Mouse (Mus musculus) hindbrain, embryonic 14.5 days (tissue): ENCODE data around the gene Hmcn1. TPM values are rescaled to one million over a fixed set of nuclear protein-coding genes. Genes with fewer than 3 reads are reported as not detected.
A peak's percentile ranks its signal among the peaks of the same experiment; 100 is the strongest.

Source experiments
- ATAC-seq: fragments of 200-750 bp; cut with Nextera tagmentation; 2 replicates; pipeline ENCODE4 v1.8.0; 2017; ENCODE audit warnings: moderate number of reproducible peaks, mild to moderate bottlenecking, moderate TSS enrichment, moderate library complexity; ENCODE audit not compliant: low FRiP score
- DNase-seq: peaks from one replicate; pipeline ENCODE4 v3.0.0-alpha.2; 2015; ENCODE audit warnings: low spot score
- H3K27ac ChIP-seq: fragments of 300-500 bp; sonication (generic); 2 replicates; pipeline ENCODE4 v1.5.1; 2014; ENCODE audit warnings: mild to moderate bottlenecking, moderate library complexity
- H3K27me3 ChIP-seq: fragments of 300-500 bp; sonication (generic); 2 replicates; pipeline ENCODE4 v1.6.1; 2014; ENCODE audit warnings: mild to moderate bottlenecking, low read length, mixed read lengths; ENCODE audit not compliant: control insufficient read depth, insufficient read depth
- H3K36me3 ChIP-seq: fragments of 300-500 bp; sonication (generic); replicated peaks from 2 replicates; pipeline ENCODE4 v1.6.1; 2014; ENCODE audit not compliant: control insufficient read depth, insufficient read depth
- H3K4me1 ChIP-seq: fragments of 300-500 bp; sonication (generic); replicated peaks from 2 replicates; pipeline ENCODE4 v1.6.1; 2014; ENCODE audit warnings: antibody characterized with exemption, low read length, mixed read lengths; ENCODE audit not compliant: control insufficient read depth, insufficient read depth
- H3K4me2 ChIP-seq: fragments of 300-500 bp; sonication (generic); replicated peaks from 2 replicates; pipeline ENCODE4 v1.6.1; 2014; ENCODE audit warnings: mild to moderate bottlenecking, moderate library complexity
- H3K4me3 ChIP-seq: fragments of 300-500 bp; sonication (generic); replicated peaks from 2 replicates; pipeline ENCODE4 v1.5.1; 2014; ENCODE audit warnings: mild to moderate bottlenecking, low read length
- H3K9ac ChIP-seq: fragments of 300-500 bp; sonication (generic); 2 replicates; pipeline ENCODE4 v1.6.1; 2014
- H3K9me3 ChIP-seq: fragments of 300-500 bp; sonication (generic); 2 replicates; pipeline ENCODE4 v1.6.1; 2016; ENCODE audit warnings: low read length; ENCODE audit not compliant: control insufficient read depth
- WGBS: fragments of 180-500 bp; shearing (Covaris S2); extraction: QIAGEN DNeasy Blood & Tissue Kit; methylation state at CpG from one replicate; pipeline ENCODE4 v1.1.7; 2014; 5-methylcytosine and 5-hydroxymethylcytosine counted together
- polyA plus RNA-seq: library from polyadenylated mRNA; unstranded; fragments of >200 nt; fragmentation: Nextera tagmentation; extraction: Ambion mirVana; gene quantifications from 2 replicates; pipeline ENCODE4 v1.2.1, GENCODE M21; 2014

Hmcn1 gene
- 1.7 and 2.2 TPM in 2 replicates for polyA plus RNA-seq

DNA sequence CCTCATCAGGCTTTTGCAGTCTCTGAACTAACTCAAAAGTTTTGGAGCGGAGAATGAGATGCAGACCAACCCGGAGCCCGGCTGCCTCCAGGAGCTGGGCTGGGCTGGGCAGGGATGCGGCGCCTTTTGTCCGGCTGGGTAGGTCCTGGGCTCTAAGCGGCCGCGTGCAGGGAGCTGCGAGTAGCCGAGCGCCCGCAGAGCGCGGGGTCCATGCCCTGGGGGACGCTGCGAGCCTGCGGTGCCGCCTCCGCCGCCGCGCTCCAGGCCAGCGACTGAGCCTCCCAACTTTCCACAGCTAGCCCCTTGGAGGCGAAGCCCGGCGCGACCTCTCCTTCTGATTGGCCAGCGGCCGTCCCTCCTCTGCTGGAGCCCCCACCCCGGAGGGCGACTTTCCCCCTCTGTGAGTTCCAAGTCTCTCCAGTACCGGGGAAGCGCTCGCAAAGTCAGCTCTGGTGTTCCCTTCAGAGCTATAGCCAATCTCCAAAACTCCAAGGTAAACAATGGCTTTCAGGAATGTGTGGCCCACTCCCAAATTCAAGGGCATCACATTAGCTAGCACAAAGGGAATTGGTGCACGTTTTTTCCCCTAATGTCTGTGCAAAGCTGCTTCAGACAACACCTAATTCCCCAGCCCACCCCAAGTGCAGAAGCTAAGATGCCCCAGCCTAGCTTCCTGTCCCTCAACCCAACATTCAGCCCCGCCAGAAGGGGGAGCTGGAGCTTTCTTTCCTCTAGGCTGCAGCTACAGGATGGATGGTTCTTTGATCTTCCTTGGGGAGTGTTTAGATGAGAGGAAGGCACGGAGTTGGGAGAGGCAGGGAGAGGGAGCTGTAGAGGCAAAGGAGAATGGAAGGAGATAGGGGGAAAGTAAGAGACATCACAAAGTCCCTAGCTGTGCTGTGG is at the start of gene Hmcn1:
Hmcn1 (minus strand) TSS at position 274 of the 903 bp plus-strand sequence.
- H3K4me3 ChIP-seq = peak within 1 kb of the TSS; percentile 39
- H3K36me3 ChIP-seq = no peaks in the 10 kb centered on the region
- H3K4me2 ChIP-seq = peak within 1 kb of the TSS; percentile 83
- H3K4me1 ChIP-seq = peaks cover 22% of the 10 kb centered on the region
- H3K9me3 ChIP-seq = peaks cover 5% of the 10 kb centered on the region; the same call in 1 of the 2 replicates
- H3K27ac ChIP-seq = no peak within 1 kb of the TSS
- DNase-seq = no peak
- peak; percentile 82 for ATAC-seq
- H3K27me3 ChIP-seq = peaks cover 10% of the 10 kb centered on the region; the same call in 1 of the 2 replicates
- H3K9ac ChIP-seq = peak within 1 kb of the TSS; percentile 41
- under 1% methylated on average over 36 of the region's 38 CpGs for WGBS

DNA sequence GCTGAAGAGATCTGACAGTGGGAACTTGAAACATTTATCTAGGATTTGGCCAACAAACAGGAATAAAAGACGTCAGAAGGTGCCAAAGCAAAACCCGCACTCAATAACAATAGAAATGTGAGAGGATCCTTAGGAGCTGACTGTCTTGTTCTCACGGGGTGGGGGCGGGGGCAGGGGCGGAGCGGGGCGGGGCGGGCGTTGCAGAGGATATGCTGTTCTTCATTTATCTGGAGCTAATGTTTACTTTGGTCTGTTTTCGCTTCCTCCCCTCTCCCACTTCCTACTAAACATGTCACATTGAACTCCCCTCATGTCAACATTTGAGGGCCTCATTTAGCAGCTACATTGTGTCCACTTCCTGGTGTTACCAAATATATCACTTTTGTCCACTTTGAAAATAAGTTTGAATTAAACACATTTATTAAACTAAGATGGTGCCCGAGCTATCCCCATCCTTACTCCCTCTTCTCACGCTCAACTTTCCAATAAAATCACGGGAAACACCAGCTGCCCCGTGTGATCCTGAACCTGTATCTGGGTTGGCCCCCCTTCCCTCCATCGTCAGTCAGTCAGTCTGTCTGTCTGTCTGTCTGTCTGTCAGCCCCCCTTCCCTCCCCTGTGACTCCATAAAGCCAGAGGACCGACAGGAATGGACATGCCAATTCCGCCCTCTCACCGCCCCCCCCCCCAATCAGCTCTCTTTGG is 47.9 kb upstream of the Hmcn1 start:
- Histone ChIP-seq H3K4me2 (no peak overlapping the region), H3K4me1 (no peaks in the 10 kb centered on the region; the same call in 1 of the 2 replicates), H3K9me3 (no peaks in the 10 kb centered on the region), H3K36me3 (no peaks in the 10 kb centered on the region), H3K27me3 (no peaks in the 10 kb centered on the region), H3K9ac (no peak overlapping the region), H3K4me3 (no peak overlapping the region), H3K27ac (no peak overlapping the region)
- DNase-seq = no peak
- WGBS = 46% methylated on average over 18 of the region's 18 CpGs
- no peak for ATAC-seq

DNA sequence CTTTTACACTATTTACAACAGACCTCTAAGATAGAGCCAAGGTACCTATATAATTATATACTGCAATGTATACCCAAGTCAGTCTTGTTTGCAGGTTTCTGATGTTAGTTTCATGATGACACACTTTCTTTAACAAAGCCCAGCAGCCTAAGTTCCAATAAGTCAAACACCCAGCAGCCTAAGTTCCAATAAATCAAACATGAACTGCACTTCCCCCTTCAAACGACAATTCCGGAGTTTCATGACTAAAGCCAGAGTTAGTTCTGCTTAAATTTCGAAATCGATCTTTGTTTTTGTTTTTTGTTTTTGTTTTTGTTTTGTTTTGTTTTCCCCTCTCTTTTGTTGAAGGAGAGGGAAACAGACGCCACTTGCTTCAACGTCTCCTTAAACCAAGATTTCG is 47.1 kb upstream of the Hmcn1 start:
- Histone ChIP-seq H3K4me3 (no peak overlapping the region), H3K9me3 (no peaks in the 10 kb centered on the region), H3K9ac (no peak overlapping the region), H3K4me1 (no peaks in the 10 kb centered on the region; the same call in 1 of the 2 replicates), H3K4me2 (no peak overlapping the region), H3K27ac (no peak overlapping the region), H3K27me3 (no peaks in the 10 kb centered on the region), H3K36me3 (no peaks in the 10 kb centered on the region)
- DNase-seq = no peak
- WGBS = 70% methylated on average over 7 of the region's 7 CpGs
- no peak for ATAC-seq

DNA sequence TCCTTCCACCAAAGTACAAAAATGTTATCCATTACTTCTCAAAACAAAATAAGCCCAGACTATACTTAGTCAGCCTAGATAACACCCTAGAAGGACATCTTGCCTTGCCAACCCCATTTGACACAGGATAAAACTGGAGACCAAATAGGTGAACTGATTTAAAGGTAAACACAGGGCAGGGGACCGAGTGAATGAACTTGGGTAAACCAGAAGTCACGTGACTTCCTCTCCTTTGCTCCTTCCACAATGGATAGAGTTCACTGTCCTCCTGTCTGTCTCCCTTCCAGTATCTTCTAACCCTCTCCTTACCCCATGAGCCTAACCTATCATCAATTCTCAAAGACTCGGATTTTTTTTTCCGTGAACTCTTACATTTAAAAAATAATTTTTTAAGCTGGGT is 46.0 kb upstream of the Hmcn1 start:
- H3K4me2 ChIP-seq = no peak overlapping the region
- H3K9me3 ChIP-seq = no peaks in the 10 kb centered on the region
- H3K36me3 ChIP-seq = no peaks in the 10 kb centered on the region
- 77% methylated on average over 4 of the region's 4 CpGs for WGBS
- ATAC-seq (no peak), DNase-seq (no peak)
- no peak overlapping the region for H3K27ac ChIP-seq
- no peak overlapping the region for H3K9ac ChIP-seq
- H3K4me3 ChIP-seq = no peak overlapping the region
- no peaks in the 10 kb centered on the region for H3K27me3 ChIP-seq
- no peaks in the 10 kb centered on the region; the same call in 1 of the 2 replicates for H3K4me1 ChIP-seq

DNA sequence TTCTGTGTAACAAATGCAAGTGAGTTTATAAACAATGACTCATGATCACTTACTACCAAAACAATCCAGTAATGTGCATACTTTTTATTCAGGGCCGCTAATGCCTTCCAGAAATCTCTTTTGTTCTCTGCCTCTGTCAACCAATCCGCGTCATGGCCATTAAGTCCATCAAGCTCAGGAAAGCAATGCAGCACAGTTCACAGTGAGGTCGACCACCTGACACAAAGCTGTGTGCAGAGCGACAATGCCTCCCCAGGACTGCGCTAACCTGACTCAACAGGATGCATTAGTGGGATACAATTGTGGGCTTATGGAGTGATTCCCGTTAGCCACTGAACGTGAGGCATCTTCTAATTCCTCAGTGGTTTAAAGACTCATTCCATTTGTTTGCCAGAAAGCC is 45.3 kb upstream of the Hmcn1 start:
- H3K4me3 ChIP-seq = no peak overlapping the region
- H3K9me3 ChIP-seq = no peaks in the 10 kb centered on the region
- no peak overlapping the region; the same call in 1 of the 2 replicates for H3K4me2 ChIP-seq
- no peaks in the 10 kb centered on the region for H3K36me3 ChIP-seq
- no peaks in the 10 kb centered on the region for H3K27me3 ChIP-seq
- no peak overlapping the region for H3K9ac ChIP-seq
- WGBS = 32% methylated on average over 8 of the region's 8 CpGs
- H3K27ac ChIP-seq = no peak overlapping the region
- DNase-seq (no peak), ATAC-seq (no peak)
- H3K4me1 ChIP-seq = no peaks in the 10 kb centered on the region; the same call in 1 of the 2 replicates

DNA sequence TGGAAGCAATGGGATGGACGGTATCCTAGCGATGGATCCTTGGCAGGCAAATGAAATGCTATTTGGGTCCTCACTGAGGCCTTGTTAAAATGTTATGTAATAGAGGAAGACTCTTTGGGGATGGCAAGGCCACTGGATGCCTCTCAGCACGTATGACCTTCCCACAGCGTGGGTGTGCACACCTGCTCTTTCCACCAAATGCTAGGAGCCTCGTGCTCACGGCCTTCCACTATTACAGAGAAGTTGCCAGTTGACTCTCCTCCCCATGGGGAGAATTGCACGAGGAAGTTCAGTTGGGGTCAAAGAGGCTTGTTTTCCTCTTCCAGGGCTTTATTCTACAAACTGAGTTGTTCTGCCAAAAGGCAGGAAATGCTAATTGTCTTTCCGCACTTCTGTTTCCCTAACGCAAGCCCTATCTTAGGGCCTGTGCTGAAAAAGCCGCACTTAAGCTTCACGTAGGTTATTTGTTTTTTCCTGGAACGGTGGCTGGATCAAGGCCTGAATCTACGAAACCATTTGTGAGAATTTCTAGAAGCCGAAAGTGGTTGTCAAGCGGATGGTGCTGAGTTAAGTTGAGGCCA is 43.3 kb upstream of the Hmcn1 start:
- H3K4me1 ChIP-seq = no peaks in the 10 kb centered on the region; the same call in 1 of the 2 replicates
- H3K9ac ChIP-seq = no peak overlapping the region
- 80% methylated on average over 15 of the region's 15 CpGs for WGBS
- no peak overlapping the region for H3K4me2 ChIP-seq
- no peaks in the 10 kb centered on the region for H3K36me3 ChIP-seq
- H3K27me3 ChIP-seq = no peaks in the 10 kb centered on the region
- ATAC-seq = no peak
- H3K9me3 ChIP-seq = no peaks in the 10 kb centered on the region
- H3K4me3 ChIP-seq = no peak overlapping the region
- DNase-seq = no peak
- H3K27ac ChIP-seq = no peak overlapping the region

GRCm38 (mm10) chr1:151035766-151036165 is 42.5 kb upstream of the Hmcn1 start:
- H3K4me3 ChIP-seq = no peak overlapping the region
- DNase-seq (no peak), ATAC-seq (no peak)
- H3K4me1 ChIP-seq = no peaks in the 10 kb centered on the region; the same call in 1 of the 2 replicates
- WGBS = 83% methylated on average over 3 of the region's 3 CpGs
- no peak overlapping the region for H3K9ac ChIP-seq
- no peak overlapping the region for H3K4me2 ChIP-seq
- H3K27me3 ChIP-seq = no peaks in the 10 kb centered on the region
- no peaks in the 10 kb centered on the region for H3K36me3 ChIP-seq
- H3K27ac ChIP-seq = no peak overlapping the region
- H3K9me3 ChIP-seq = no peaks in the 10 kb centered on the region

- Histone ChIP-seq H3K4me2 (no peak overlapping the region), H3K9me3 (no peaks in the 10 kb centered on the region), H3K4me1 (no peaks in the 10 kb centered on the region), H3K27me3 (no peaks in the 10 kb centered on the region), H3K9ac (no peak overlapping the region), H3K4me3 (no peak overlapping the region), H3K36me3 (no peaks in the 10 kb centered on the region), H3K27ac (no peak overlapping the region)
- DNase-seq (peak; percentile 86), ATAC-seq (peak; percentile 48; the same call in 1 of the 2 replicates)
- 3% methylated on average over 5 of the region's 5 CpGs for WGBS
Measured at GRCm38 (mm10) chr1:151034993-151035592, 41.9 kb upstream of the Hmcn1 start.

GRCm38 (mm10) chr1:151033291-151033690 is 40.1 kb upstream of the Hmcn1 start:
- Histone ChIP-seq H3K36me3 (no peaks in the 10 kb centered on the region), H3K9me3 (no peaks in the 10 kb centered on the region), H3K27ac (no peak overlapping the region), H3K27me3 (no peaks in the 10 kb centered on the region), H3K9ac (no peak overlapping the region), H3K4me1 (no peaks in the 10 kb centered on the region), H3K4me3 (no peak overlapping the region), H3K4me2 (no peak overlapping the region)
- ATAC-seq (no peak), DNase-seq (no peak)
